Comparison of ENCODE assay signal across 13 mouse cellular contexts in the genomic region with DNA sequence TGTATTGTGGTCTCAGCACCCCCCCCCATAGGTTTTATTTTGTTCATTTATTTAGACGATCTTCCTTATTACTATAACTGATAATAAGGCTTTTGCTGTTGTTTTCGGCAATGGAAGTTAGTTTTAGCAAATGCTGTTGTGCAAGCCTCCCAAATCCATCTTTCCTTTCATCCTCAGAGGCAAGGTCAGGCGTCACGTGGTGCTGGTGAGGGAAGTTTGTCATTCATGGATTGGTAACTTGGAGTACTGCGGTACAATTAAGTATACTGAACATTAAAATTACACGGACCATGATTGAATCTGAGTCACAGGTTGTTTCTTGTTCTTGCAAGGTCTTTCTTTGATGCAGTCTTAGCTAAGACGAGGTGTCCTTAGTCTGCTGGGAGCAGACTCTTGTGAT.
DNase-seq lines count a peak whose midpoint lies in the region.
"Had no signal": no experiment of that assay in that cellular context is flagged by ENCODE, and none has a peak within 500 bp of the region (broad histone marks: within the 10 kb centered on the region; RNA-seq: fewer than 3 reads in every experiment).

No protein-coding gene starts in this region.

- peak; percentile 20 to 73 for DNase-seq in adrenal gland, adult (ENCODE audit: inconsistent age in 2 of 2, low spot score in 1 of 2)
- DNase-seq in adrenal gland, postnatal 4 days (ENCODE audit: low spot score in 2 of 2) = no peak
- peak; percentile 39 for DNase-seq in adrenal gland, postnatal 10 days
- DNase-seq in adrenal gland, postnatal 25 days = peak; percentile 13
- DNase-seq in gastrocnemius, adult 18-20 months (ENCODE audit: low spot score) = no peak
- DNase-seq in lung, postnatal 14 days = no peak
- no peak for DNase-seq in kidney, postnatal 36 days
- DNase-seq: B cell, adult 2 months; cerebellum, adult 11-12 months; cerebellum, adult 2 months; cerebellum, postnatal 10 days; cerebellum, postnatal 25 days; forebrain, postnatal 0 days had no signal

Comparison
In these comparisons a context has a peak if more than half of its experiments do, and no peak if none do; other contexts are left out.
1. DNase-seq: peak in adrenal gland, adult (2 of 2), adrenal gland, postnatal 10 days (single experiment) and adrenal gland, postnatal 25 days (single experiment); none in adrenal gland, postnatal 4 days (0 of 2), gastrocnemius, adult 18-20 months (single experiment), lung, postnatal 14 days (single experiment) and kidney, postnatal 36 days (0 of 2).